Mouse (Mus musculus): ENCODE measurements around the gene Notch3. TPM values are rescaled to one million over a fixed set of nuclear protein-coding genes. Genes with fewer than 3 reads are reported as not detected.
"Not testable (repeated sequence)": the region's sequence is repeated elsewhere in the genome, so short reads cannot be mapped to it uniquely, and the experiment has no call there.

Gene Notch3
- polyA plus RNA-seq, 1 experiment = 24.5 TPM

DNA sequence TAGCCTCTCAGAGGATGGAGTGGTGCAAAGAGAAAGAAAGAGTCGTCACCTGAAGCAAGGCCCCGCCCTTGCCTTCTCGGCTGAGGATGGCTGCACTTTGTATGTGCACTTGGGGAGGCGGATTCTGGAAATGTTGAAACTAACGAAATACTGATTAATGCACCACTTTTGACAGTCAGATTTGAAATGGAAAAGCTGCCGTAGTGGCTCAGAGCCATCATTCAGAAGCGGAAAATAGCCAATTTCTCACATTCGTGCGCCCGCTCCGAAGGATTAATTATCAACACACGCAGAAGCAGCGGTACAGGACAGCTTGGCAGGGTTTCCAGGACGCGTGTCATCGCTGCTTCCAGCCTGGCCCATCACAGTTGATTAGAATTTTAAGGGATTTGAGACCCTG, 47.5 kb downstream of the Notch3 start:
- H3K36me3 ChIP-seq (ENCODE audit: control insufficient read depth, insufficient read depth, low read length) = no peaks in the 10 kb centered on the region
- WGBS = 83% methylated on average over 16 of the region's 16 CpGs
- no peak overlapping the region for H3K27ac ChIP-seq (ENCODE audit: insufficient read depth, low read length)
- H3K4me3 ChIP-seq (ENCODE audit: extremely low read depth, insufficient read depth, insufficient read length) = no peak overlapping the region
- H3K27me3 ChIP-seq (ENCODE audit: control insufficient read depth, insufficient read depth, low read length) = peaks cover under 1% of the 10 kb centered on the region; the same call in 1 of the 2 replicates
- DNase-seq (ENCODE audit: low read depth in 1 of 2, low spot score in 2 of 2) = no peak
- peaks cover 2% of the 10 kb centered on the region; the same call in 1 of the 2 replicates for H3K4me1 ChIP-seq (ENCODE audit: control insufficient read depth, insufficient read depth, insufficient read length)
- TF ChIP-seq POLR2A (IDR thresholded peaks at IDR 0.05; ENCODE audit: low read depth, low read length) (no peak), CTCF (IDR thresholded peaks at IDR 0.05; ENCODE audit: extremely low read depth, insufficient read depth, insufficient read length, insufficient replicate concordance) (no peak)

DNA sequence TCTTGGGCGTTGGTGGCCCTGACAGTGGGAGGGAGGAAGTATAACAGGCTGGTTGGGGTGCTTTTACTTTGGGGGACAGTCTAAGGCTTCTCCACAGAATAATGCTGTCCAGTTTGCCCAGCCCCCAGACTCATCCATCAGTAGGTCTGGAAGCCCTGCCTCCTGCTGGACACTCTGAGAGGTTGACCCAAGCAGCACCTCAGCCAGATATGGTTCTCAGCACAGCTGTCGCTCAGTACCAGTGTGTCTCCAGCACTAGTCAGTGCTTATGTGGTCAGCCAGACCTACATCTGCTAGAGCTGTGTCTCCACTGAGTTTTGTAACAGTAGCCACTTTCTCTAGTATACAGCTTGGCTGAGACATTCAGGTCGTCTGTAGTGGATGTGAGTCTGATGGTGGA, 48.2 kb downstream of the Notch3 start:
- DNase-seq (ENCODE audit: low read depth in 1 of 2, low spot score in 2 of 2) = no peak
- no peak overlapping the region for H3K4me3 ChIP-seq (ENCODE audit: extremely low read depth, insufficient read depth, insufficient read length)
- 36% methylated on average over 3 of the region's 3 CpGs for WGBS
- no peak overlapping the region for H3K27ac ChIP-seq (ENCODE audit: insufficient read depth, low read length)
- TF ChIP-seq CTCF (IDR thresholded peaks at IDR 0.05; ENCODE audit: extremely low read depth, insufficient read depth, insufficient read length, insufficient replicate concordance) (no peak), POLR2A (IDR thresholded peaks at IDR 0.05; ENCODE audit: low read depth, low read length) (no peak)
- no peaks in the 10 kb centered on the region for H3K36me3 ChIP-seq (ENCODE audit: control insufficient read depth, insufficient read depth, low read length)
- H3K4me1 ChIP-seq (ENCODE audit: control insufficient read depth, insufficient read depth, insufficient read length) = peaks cover 4% of the 10 kb centered on the region; the same call in 1 of the 2 replicates
- peaks cover 6% of the 10 kb centered on the region for H3K27me3 ChIP-seq (ENCODE audit: control insufficient read depth, insufficient read depth, low read length)

DNA sequence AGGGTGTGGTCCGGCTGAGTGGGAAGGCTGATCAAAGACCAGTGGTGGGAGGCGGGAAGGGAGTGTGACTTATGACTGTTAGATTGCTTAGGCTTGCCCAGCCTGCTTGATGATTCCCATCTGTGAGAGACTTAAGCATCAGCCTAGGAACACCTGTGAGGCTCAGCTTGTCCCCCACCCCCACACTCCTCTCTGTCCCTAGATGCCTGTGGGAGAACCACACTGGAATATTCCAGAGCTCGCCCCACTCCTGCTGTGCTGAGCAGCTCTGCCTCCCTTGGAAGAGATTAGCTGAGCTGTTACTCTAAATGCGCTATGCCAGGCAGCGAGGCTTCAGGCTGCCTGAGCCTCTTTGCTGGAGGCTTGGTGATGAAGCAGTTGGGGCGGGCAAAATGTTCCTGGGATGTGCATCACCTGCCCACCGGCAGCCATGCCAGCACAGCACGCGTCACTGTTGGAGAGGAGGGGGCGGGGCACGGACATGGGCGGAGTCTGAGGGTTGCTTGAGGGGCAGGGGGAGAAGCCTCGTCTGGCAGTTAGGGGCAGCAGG, 48.7 kb downstream of the Notch3 start:
- WGBS = 27% methylated on average over 13 of the region's 13 CpGs
- H3K27ac ChIP-seq (ENCODE audit: insufficient read depth, low read length); H3K36me3 ChIP-seq (ENCODE audit: control insufficient read depth, insufficient read depth, low read length); H3K4me1 ChIP-seq (ENCODE audit: control insufficient read depth, insufficient read depth, insufficient read length); H3K4me3 ChIP-seq (ENCODE audit: extremely low read depth, insufficient read depth, insufficient read length); DNase-seq (ENCODE audit: low read depth in 1 of 2, low spot score in 2 of 2); H3K27me3 ChIP-seq (ENCODE audit: control insufficient read depth, insufficient read depth, low read length): not testable (repeated sequence)

DNA sequence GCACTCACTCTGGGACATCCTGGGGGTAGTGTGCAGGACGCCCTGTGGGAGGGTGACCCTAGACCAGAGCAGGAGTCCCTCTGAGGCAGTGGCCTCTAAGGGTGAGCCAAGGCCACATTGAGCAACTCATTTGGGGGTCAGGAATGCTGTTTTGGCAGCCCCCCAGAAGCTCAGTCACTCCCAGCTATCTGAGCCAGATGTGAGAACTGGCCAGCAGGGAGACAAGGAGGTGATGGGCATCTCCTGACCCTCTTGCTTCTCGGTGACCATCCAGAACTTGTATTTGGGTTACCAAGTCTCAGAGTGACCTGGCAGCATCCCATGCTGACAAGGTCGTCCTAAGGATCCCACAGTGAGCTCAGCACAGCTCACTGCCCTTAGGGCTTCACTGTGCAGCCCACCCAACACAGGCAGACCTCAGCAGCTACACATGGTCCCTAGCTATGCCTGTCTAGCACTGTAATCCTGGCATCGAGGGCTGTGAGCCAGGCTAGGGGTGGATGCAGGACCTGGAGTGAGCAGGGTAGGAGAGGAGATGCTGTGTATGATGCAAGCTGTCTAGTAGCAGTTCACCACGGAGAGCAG, 49.3 kb downstream of the Notch3 start:
- no peak overlapping the region for H3K4me3 ChIP-seq (ENCODE audit: extremely low read depth, insufficient read depth, insufficient read length)
- no peak for DNase-seq (ENCODE audit: low read depth in 1 of 2, low spot score in 2 of 2)
- no peaks in the 10 kb centered on the region for H3K36me3 ChIP-seq (ENCODE audit: control insufficient read depth, insufficient read depth, low read length)
- WGBS = 63% methylated on average over 5 of the region's 5 CpGs
- TF ChIP-seq CTCF (IDR thresholded peaks at IDR 0.05; ENCODE audit: extremely low read depth, insufficient read depth, insufficient read length, insufficient replicate concordance) (no peak), POLR2A (IDR thresholded peaks at IDR 0.05; ENCODE audit: low read depth, low read length) (no peak)
- peaks cover 4% of the 10 kb centered on the region; the same call in 1 of the 2 replicates for H3K4me1 ChIP-seq (ENCODE audit: control insufficient read depth, insufficient read depth, insufficient read length)
- peaks cover 6% of the 10 kb centered on the region for H3K27me3 ChIP-seq (ENCODE audit: control insufficient read depth, insufficient read depth, low read length)
- peak overlapping the region; percentile 8; the same call in 1 of the 2 replicates for H3K27ac ChIP-seq (ENCODE audit: insufficient read depth, low read length)

DNA sequence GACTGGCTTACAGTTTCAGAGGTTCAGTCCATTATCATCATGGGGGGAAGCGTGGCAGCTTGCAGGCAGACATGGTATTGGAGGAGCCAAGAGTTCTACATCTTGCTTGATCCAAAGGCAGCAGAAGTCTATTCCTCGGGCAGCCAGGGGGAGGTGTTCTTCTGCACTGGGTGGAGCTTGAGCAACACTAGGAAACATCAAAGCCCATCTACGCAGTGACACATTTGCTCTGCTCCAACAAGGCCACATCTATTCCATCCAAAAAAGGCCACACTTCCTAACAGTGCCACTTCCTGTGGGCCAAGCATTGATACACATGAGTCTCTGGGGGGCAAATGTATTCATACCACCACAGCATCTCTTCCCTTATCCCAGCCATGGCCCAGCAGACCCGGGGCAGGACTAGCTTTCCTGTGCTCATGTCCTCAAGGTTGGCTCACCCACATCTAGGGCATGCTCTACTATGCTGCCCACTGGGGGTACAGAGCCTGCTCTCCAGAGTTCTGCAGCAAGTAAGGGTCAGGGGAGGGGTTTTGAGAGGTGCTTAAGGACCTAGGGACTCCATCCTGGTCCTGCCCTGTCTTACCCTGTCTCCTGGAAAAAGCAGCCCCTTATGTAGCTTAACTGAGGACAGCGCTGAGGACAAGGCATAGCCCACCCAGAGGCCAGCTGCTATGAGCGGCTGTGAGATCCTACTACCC, 49.9 kb downstream of the Notch3 start:
- Histone ChIP-seq H3K36me3 (ENCODE audit: control insufficient read depth, insufficient read depth, low read length) (no peaks in the 10 kb centered on the region), H3K27ac (ENCODE audit: insufficient read depth, low read length) (no peak overlapping the region), H3K4me3 (ENCODE audit: extremely low read depth, insufficient read depth, insufficient read length) (no peak overlapping the region), H3K4me1 (ENCODE audit: control insufficient read depth, insufficient read depth, insufficient read length) (peaks cover 4% of the 10 kb centered on the region; the same call in 1 of the 2 replicates), H3K27me3 (ENCODE audit: control insufficient read depth, insufficient read depth, low read length) (peaks cover 6% of the 10 kb centered on the region)
- TF ChIP-seq POLR2A (IDR thresholded peaks at IDR 0.05; ENCODE audit: low read depth, low read length) (no peak), CTCF (IDR thresholded peaks at IDR 0.05; ENCODE audit: extremely low read depth, insufficient read depth, insufficient read length, insufficient replicate concordance) (no peak)
- no peak for DNase-seq (ENCODE audit: low read depth in 1 of 2, low spot score in 2 of 2)
- WGBS = 91% methylated on average over 6 of the region's 6 CpGs

DNA sequence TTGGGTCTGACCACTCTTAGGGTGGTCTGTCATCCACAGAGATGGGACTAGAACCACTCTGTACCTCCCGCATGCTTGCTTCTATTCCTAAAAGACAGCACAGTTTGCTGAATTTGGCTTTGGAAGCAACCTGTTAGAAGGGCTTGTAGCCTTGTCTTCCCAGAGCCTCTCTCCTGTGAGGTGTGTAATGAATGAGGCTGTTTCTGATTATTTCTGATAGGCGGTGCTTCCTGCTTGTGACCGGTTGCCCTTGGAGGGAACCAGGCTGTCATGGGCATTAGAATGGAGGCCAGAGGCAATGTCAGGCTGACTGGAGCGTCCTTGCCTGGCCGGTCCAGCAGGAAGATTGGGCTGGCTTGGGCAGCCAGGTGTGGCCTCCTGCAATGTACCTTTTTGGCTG, 52.2 kb downstream of the Notch3 start:
- H3K4me3 ChIP-seq (ENCODE audit: extremely low read depth, insufficient read depth, insufficient read length) = peak overlapping the region; percentile 41; the same call in 1 of the 2 replicates
- H3K36me3 ChIP-seq (ENCODE audit: control insufficient read depth, insufficient read depth, low read length); DNase-seq (ENCODE audit: low read depth in 1 of 2, low spot score in 2 of 2); H3K4me1 ChIP-seq (ENCODE audit: control insufficient read depth, insufficient read depth, insufficient read length); H3K27me3 ChIP-seq (ENCODE audit: control insufficient read depth, insufficient read depth, low read length); H3K27ac ChIP-seq (ENCODE audit: insufficient read depth, low read length): not testable (repeated sequence)
- 83% methylated on average over 5 of the region's 5 CpGs for WGBS
